Mouse (Mus musculus) G1E (cell line): ENCODE measurements around the gene Hipk2. TPM values are rescaled to one million over a fixed set of nuclear protein-coding genes. Genes with fewer than 3 reads are reported as not detected.

Experiments
- ATAC-seq: 2 replicates; pipeline ENCODE4 v1.8.0; 2016; ENCODE audit warnings: mild to moderate bottlenecking; ENCODE audit not compliant: insufficient number of reproducible peaks, poor library complexity, low FRiP score, severe bottlenecking; ENCODE audit errors: extremely low read depth
- DNase-seq: peaks from one replicate; pipeline ENCODE4 v3.0.0; 2012; ENCODE audit warnings: low spot score
- H3K27me3 ChIP-seq: 2 replicates; pipeline ENCODE4 v1.6.1; 2012; ENCODE audit warnings: mild to moderate bottlenecking, low read length, inconsistent platforms; ENCODE audit not compliant: insufficient read depth
- H3K36me3 ChIP-seq: replicated peaks from 2 replicates; pipeline ENCODE3; 2012; ENCODE audit warnings: mild to moderate bottlenecking, inconsistent platforms
- H3K4me1 ChIP-seq: 2 replicates; pipeline ENCODE4 v1.6.1; 2012; ENCODE audit warnings: low read depth, low read length, inconsistent platforms, mixed read lengths; ENCODE audit not compliant: insufficient read depth
- H3K4me3 ChIP-seq: 2 replicates; pipeline ENCODE4 v1.5.1; 2012; ENCODE audit warnings: low read depth, mild to moderate bottlenecking, inconsistent platforms, low read length, moderate library complexity, mixed read lengths
- H3K9me3 ChIP-seq: replicated peaks from 2 replicates; pipeline ENCODE4 v1.6.1; 2012; ENCODE audit warnings: inconsistent platforms
- CTCF ChIP-seq: IDR thresholded peaks from 2 replicates; pipeline ENCODE4 v1.5.1; 2012; ENCODE audit warnings: low read depth, low read length, inconsistent platforms, mixed read lengths
- GATA1 ChIP-seq: IDR thresholded peaks from 2 replicates; pipeline ENCODE4 v1.6.1; 2012; ENCODE audit warnings: borderline replicate concordance, low read length, inconsistent platforms, mixed read lengths
- GATA2 ChIP-seq: IDR thresholded peaks from 2 replicates; pipeline ENCODE4 v1.6.1; 2012; ENCODE audit warnings: low read depth, low read length, inconsistent platforms, borderline replicate concordance
- POLR2AphosphoS5 ChIP-seq: IDR thresholded peaks from 2 replicates; pipeline ENCODE4 v1.6.1; 2012; ENCODE audit warnings: low read depth, low read length, inconsistent platforms; ENCODE audit not compliant: insufficient replicate concordance
- TAL1 ChIP-seq: conservative IDR thresholded peaks from 2 replicates; pipeline ENCODE4 v1.6.1; 2012; ENCODE audit warnings: low read depth, low read length, inconsistent platforms, mixed read lengths
- polyA plus RNA-seq: library from polyadenylated mRNA; stranded (reverse); fragments of >175 nt; gene quantifications from 2 replicates; pipeline ENCODE4 v1.2.3, GENCODE M21; 2012
- total RNA-seq, 2 experiments: library from RNA; stranded (forward) in 1 of 2; stranded (reverse) in 1 of 2; fragments of 200-1000 nt in 1 of 2; fragments of >200 nt in 1 of 2; fragmentation: Nextera tagmentation in 1 of 2; gene quantifications; 2 replicates each; pipeline ENCODE4 v1.2.3; 2014 to 2017

Gene Hipk2
- total and polyA plus RNA-seq, 3 experiments = 4.6 to 97.9 (median 39.6) TPM

GRCm38 (mm10) chr6:38874035-38874434 is 1.9 kb downstream of the Hipk2 start:
- no peak for ATAC-seq
- H3K4me1 ChIP-seq = peaks cover 43% of the 10 kb centered on the region
- H3K4me3 ChIP-seq = peak overlapping the region; percentile 92
- no peaks in the 10 kb centered on the region for H3K9me3 ChIP-seq
- peaks cover 23% of the 10 kb centered on the region for H3K27me3 ChIP-seq
- peak; percentile 18 for DNase-seq
- TF ChIP-seq CTCF (peak; percentile 5; the same call in 1 of the 2 replicates), GATA2 (no peak)
- peaks cover 22% of the 10 kb centered on the region for H3K36me3 ChIP-seq

GRCm38 (mm10) chr6:38873316-38873715 is 2.6 kb downstream of the Hipk2 start:
- Histone ChIP-seq H3K4me3 (peak overlapping the region; percentile 42; the same call in 1 of the 2 replicates), H3K36me3 (peaks cover 22% of the 10 kb centered on the region), H3K4me1 (peaks cover 38% of the 10 kb centered on the region), H3K9me3 (no peaks in the 10 kb centered on the region), H3K27me3 (peaks cover 16% of the 10 kb centered on the region)
- no peak for DNase-seq
- ATAC-seq = no peak
- no peak for TF ChIP-seq GATA1
- no peak for TF ChIP-seq CTCF
- TF ChIP-seq GATA2 = no peak
- no peak for TF ChIP-seq POLR2AphosphoS5
- no peak for TF ChIP-seq TAL1

DNA sequence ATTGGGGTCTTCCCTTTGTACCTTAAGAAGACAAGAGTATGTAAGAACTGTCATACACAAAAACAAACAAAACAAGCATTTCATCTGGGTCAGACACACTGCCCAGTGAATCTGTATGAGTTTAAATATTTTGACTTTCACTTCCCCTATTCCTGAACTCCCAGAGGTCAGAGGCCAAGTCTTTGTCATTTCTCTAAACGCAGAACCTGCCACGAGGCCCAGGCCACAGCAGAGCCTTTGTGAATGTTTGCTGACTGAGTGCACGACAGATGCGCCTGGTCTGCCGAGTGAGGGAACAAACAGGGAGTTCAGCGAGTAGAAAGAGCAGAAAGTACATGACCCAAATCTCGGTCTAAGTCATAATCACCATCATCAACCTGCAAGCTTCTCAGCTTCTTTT is 4.9 kb downstream of the Hipk2 start:
- peaks cover 46% of the 10 kb centered on the region for H3K4me1 ChIP-seq
- no peaks in the 10 kb centered on the region; the same call in 1 of the 2 replicates for H3K27me3 ChIP-seq
- H3K36me3 ChIP-seq = peaks cover 28% of the 10 kb centered on the region
- H3K9me3 ChIP-seq = no peaks in the 10 kb centered on the region
- no peak for ATAC-seq
- TF ChIP-seq TAL1 (no peak), POLR2AphosphoS5 (no peak), GATA2 (no peak), CTCF (no peak), GATA1 (no peak)
- H3K4me3 ChIP-seq = no peak overlapping the region
- DNase-seq = no peak

- TF ChIP-seq CTCF (no peak), GATA2 (no peak), GATA1 (no peak), POLR2AphosphoS5 (no peak), TAL1 (no peak)
- DNase-seq (no peak), ATAC-seq (no peak)
- H3K36me3 ChIP-seq = peaks cover 31% of the 10 kb centered on the region
- peaks cover 53% of the 10 kb centered on the region for H3K4me1 ChIP-seq
- no peaks in the 10 kb centered on the region; the same call in 1 of the 2 replicates for H3K27me3 ChIP-seq
- H3K9me3 ChIP-seq = no peaks in the 10 kb centered on the region
- no peak overlapping the region for H3K4me3 ChIP-seq
Observed at GRCm38 (mm10) chr6:38870070-38870469, 5.9 kb downstream of the Hipk2 start.

- H3K9me3 ChIP-seq = no peaks in the 10 kb centered on the region
- H3K4me3 ChIP-seq = no peak overlapping the region
- H3K4me1 ChIP-seq = peaks cover 58% of the 10 kb centered on the region
- DNase-seq (no peak), ATAC-seq (no peak)
- no peaks in the 10 kb centered on the region; the same call in 1 of the 2 replicates for H3K27me3 ChIP-seq
- peaks cover 31% of the 10 kb centered on the region for H3K36me3 ChIP-seq
- no peak for TF ChIP-seq TAL1
- no peak for TF ChIP-seq CTCF
- TF ChIP-seq POLR2AphosphoS5 = no peak
- TF ChIP-seq GATA2 = no peak
- TF ChIP-seq GATA1 = no peak
Observed at GRCm38 (mm10) chr6:38868974-38869373, 7.0 kb downstream of the Hipk2 start.

- no peak for ATAC-seq
- Histone ChIP-seq H3K9me3 (no peaks in the 10 kb centered on the region), H3K4me3 (no peak overlapping the region), H3K4me1 (peaks cover 47% of the 10 kb centered on the region), H3K36me3 (peaks cover 25% of the 10 kb centered on the region), H3K27me3 (no peaks in the 10 kb centered on the region; the same call in 1 of the 2 replicates)
- no peak for DNase-seq
- TF ChIP-seq CTCF = no peak
- no peak for TF ChIP-seq GATA1
- no peak for TF ChIP-seq POLR2AphosphoS5
- TF ChIP-seq GATA2 = no peak
- no peak for TF ChIP-seq TAL1
Observed at GRCm38 (mm10) chr6:38867291-38867690, 8.7 kb downstream of the Hipk2 start.
